Mouse (Mus musculus) MEL (cell line): Measurements from ENCODE around the gene Rnaseh2c.

ENCODE experiments used
- CTCF ChIP-seq, 3 experiments: IDR thresholded peaks in 2 of 3; conservative IDR thresholded peaks in 1 of 3; 2 replicates each; pipeline ENCODE4 v1.5.1; 2011 to 2012; ENCODE audit warnings: low read length in 3 of 3, low read depth in 2 of 3, mild to moderate bottlenecking in 2 of 3, improper control_type of control experiment in 1 of 3, inconsistent platforms in 1 of 3, mixed read lengths in 1 of 3, moderate library complexity in 1 of 3; ENCODE audit not compliant: control insufficient read depth in 1 of 3, insufficient read depth in 1 of 3, poor library complexity in 1 of 3, severe bottlenecking in 1 of 3
- ELF1 ChIP-seq: IDR thresholded peaks from 2 replicates; pipeline ENCODE4 v1.6.1; 2014; ENCODE audit warnings: low read depth, mild to moderate bottlenecking, inconsistent platforms, low read length, improper control_type of control experiment, moderate library complexity
- EP300 ChIP-seq, 2 experiments: IDR thresholded peaks; 2 replicates each; pipeline ENCODE4 v1.6.1; 2011; ENCODE audit warnings: improper control_type of control experiment in 2 of 2, low read length in 2 of 2, low read depth in 1 of 2, mild to moderate bottlenecking in 1 of 2
- GABPA ChIP-seq: IDR thresholded peaks from 2 replicates; pipeline ENCODE4 v1.6.1; 2012; ENCODE audit warnings: low read depth, mild to moderate bottlenecking, inconsistent platforms, low read length, improper control_type of control experiment, moderate library complexity
- HCFC1 ChIP-seq: IDR thresholded peaks from 2 replicates; pipeline ENCODE4 v1.6.1; 2012; ENCODE audit warnings: low read depth, mild to moderate bottlenecking, inconsistent platforms, low read length, improper control_type of control experiment, moderate library complexity
- JUND ChIP-seq: IDR thresholded peaks from 2 replicates; pipeline ENCODE4 v1.6.1; 2011; ENCODE audit warnings: low read depth, mild to moderate bottlenecking, improper control_type of control experiment, low read length
- MAX ChIP-seq: IDR thresholded peaks from 2 replicates; pipeline ENCODE4 v1.6.1; 2011; ENCODE audit warnings: low read length, improper control_type of control experiment
- MXI1 ChIP-seq: IDR thresholded peaks from 2 replicates; pipeline ENCODE4 v1.6.1; 2011; ENCODE audit warnings: mild to moderate bottlenecking, low read depth, low read length, improper control_type of control experiment
- NRF1 ChIP-seq: IDR thresholded peaks from 2 replicates; pipeline ENCODE4 v1.6.1; 2014; ENCODE audit warnings: low read depth, mild to moderate bottlenecking, inconsistent platforms, low read length, improper control_type of control experiment, moderate library complexity; ENCODE audit not compliant: poor library complexity, insufficient read depth, severe bottlenecking
- POLR2A ChIP-seq, 2 experiments: IDR thresholded peaks; 2 replicates each; pipeline ENCODE4 v1.6.1; 2011 to 2012; ENCODE audit warnings: low read length in 2 of 2, mild to moderate bottlenecking in 2 of 2, control low read depth in 1 of 2, improper control_type of control experiment in 1 of 2, low read depth in 1 of 2, moderate library complexity in 1 of 2; ENCODE audit not compliant: control insufficient read depth in 1 of 2, insufficient read depth in 1 of 2, poor library complexity in 1 of 2
- POLR2AphosphoS5 ChIP-seq: IDR thresholded peaks from 2 replicates; pipeline ENCODE4 v1.6.1; 2012; ENCODE audit warnings: low read depth, borderline replicate concordance, mild to moderate bottlenecking, inconsistent platforms, low read length, moderate library complexity, mixed read lengths
- TAL1 ChIP-seq: IDR thresholded peaks from 2 replicates; pipeline ENCODE4 v1.6.1; 2012; ENCODE audit warnings: mild to moderate bottlenecking, inconsistent platforms, low read length, moderate library complexity, mixed read lengths
- TBP ChIP-seq: IDR thresholded peaks from 2 replicates; pipeline ENCODE4 v1.8.0; 2011; ENCODE audit warnings: low read depth, low read length, improper control_type of control experiment
- ZKSCAN1 ChIP-seq: IDR thresholded peaks from 2 replicates; pipeline ENCODE4 v1.6.1; 2012; ENCODE audit warnings: low read depth, mild to moderate bottlenecking, inconsistent platforms, low read length, improper control_type of control experiment, moderate library complexity

- TF ChIP-seq CTCF (IDR thresholded peaks at IDR 0.05 in 2 of 3, conservative IDR thresholded peaks at IDR 0.05 in 1 of 3; ENCODE audit: control insufficient read depth in 1 of 3, insufficient read depth in 1 of 3, low read depth in 2 of 3, low read length in 3 of 3, poor library complexity in 1 of 3, severe bottlenecking in 1 of 3) (no peak), HCFC1 (peak; percentile 31; the same call in 1 of the 2 replicates), POLR2A (IDR thresholded peaks at IDR 0.05; ENCODE audit: control insufficient read depth in 1 of 2, insufficient read depth in 1 of 2, low read depth in 1 of 2, low read length in 2 of 2, poor library complexity in 1 of 2) (no peak), ELF1 (0 out of 2 replicates have a peak, but pooled peaks have one; percentile 0), MXI1 (no peak), TAL1 (peak; percentile 89), NRF1 (no peak), GABPA (no peak), MAX (no peak), POLR2AphosphoS5 (no peak), TBP (peak; percentile 95), JUND (no peak), ZKSCAN1 (peak; percentile 36; the same call in 1 of the 2 replicates), EP300 (IDR thresholded peaks at IDR 0.05; ENCODE audit: low read depth in 1 of 2, low read length in 2 of 2) (peak; percentile 95)
These were observed 11.2 kb downstream of the Rnaseh2c start for GRCm38 (mm10) chr19:5612762-5613411.
